Mouse (Mus musculus): ENCODE measurements around the gene Tmem44. TPM values are rescaled to one million over a fixed set of nuclear protein-coding genes. Genes with fewer than 3 reads are reported as not detected.

The Tmem44 gene
- 0.45 TPM in 1 of 2 replicates, not detected in the other for polyA plus RNA-seq (2012; ENCODE audit: insufficient read depth, low replicate concordance)

- H3K4me3 ChIP-seq (replicated peaks), result peak within 1 kb of the TSS; percentile 93
- H3K9me3 ChIP-seq, result peaks cover 34% of the 10 kb centered on the region
- no peak for TF ChIP-seq FLI1 (IDR thresholded peaks at IDR 0.05; ENCODE audit: low read length)
- TF ChIP-seq GATA1 (IDR thresholded peaks at IDR 0.05; ENCODE audit: borderline replicate concordance, low read length), result no peak
- H3K36me3 ChIP-seq (replicated peaks; ENCODE audit: low read length), result no peaks in the 10 kb centered on the region
- peaks cover 26% of the 10 kb centered on the region for H3K4me1 ChIP-seq
- H3K27me3 ChIP-seq (replicated peaks), result peaks cover 72% of the 10 kb centered on the region
Observed at GRCm38 (mm10) chr16:30550748-30551192, at the start of gene Tmem44. Gene Tmem44 (minus strand): TSS chr16:30550842.

GRCm38 (mm10) chr16:30599491-30600268 lies 49.0 kb upstream of the Tmem44 start, which contains the start of gene Fam43a:
Gene Fam43a (plus strand): TSS chr16:30599723.
- peaks cover 82% of the 10 kb centered on the region for H3K4me1 ChIP-seq
- TF ChIP-seq FLI1 (IDR thresholded peaks at IDR 0.05; ENCODE audit: low read length) (no peak), GATA1 (IDR thresholded peaks at IDR 0.05; ENCODE audit: borderline replicate concordance, low read length) (no peak)
- H3K27me3 ChIP-seq (replicated peaks), result peaks cover 7% of the 10 kb centered on the region
- H3K4me3 ChIP-seq (replicated peaks), result peak within 1 kb of the TSS; percentile 98
- peaks cover 34% of the 10 kb centered on the region for H3K36me3 ChIP-seq (replicated peaks; ENCODE audit: low read length)
- no peaks in the 10 kb centered on the region for H3K9me3 ChIP-seq

GRCm38 (mm10) chr16:30596959-30597681 lies 46.5 kb upstream of the Tmem44 start:
- Histone ChIP-seq H3K27me3 (replicated peaks) (peaks cover 7% of the 10 kb centered on the region), H3K9me3 (no peaks in the 10 kb centered on the region), H3K4me1 (peaks cover 64% of the 10 kb centered on the region), H3K4me3 (replicated peaks) (peak overlapping the region; percentile 89), H3K36me3 (replicated peaks; ENCODE audit: low read length) (peaks cover 17% of the 10 kb centered on the region)
- TF ChIP-seq FLI1 (IDR thresholded peaks at IDR 0.05; ENCODE audit: low read length) (no peak), GATA1 (IDR thresholded peaks at IDR 0.05; ENCODE audit: borderline replicate concordance, low read length) (no peak)

- H3K4me1 ChIP-seq, result peaks cover 53% of the 10 kb centered on the region
- peaks cover 7% of the 10 kb centered on the region for H3K27me3 ChIP-seq (replicated peaks)
- no peak overlapping the region for H3K4me3 ChIP-seq (replicated peaks)
- no peak for TF ChIP-seq FLI1 (IDR thresholded peaks at IDR 0.05; ENCODE audit: low read length)
- TF ChIP-seq GATA1 (IDR thresholded peaks at IDR 0.05; ENCODE audit: borderline replicate concordance, low read length), result no peak
- H3K36me3 ChIP-seq (replicated peaks; ENCODE audit: low read length), result peaks cover 6% of the 10 kb centered on the region
- H3K9me3 ChIP-seq, result no peaks in the 10 kb centered on the region
Observed at GRCm38 (mm10) chr16:30595835-30596557, 45.4 kb upstream of the Tmem44 start.

- H3K36me3 ChIP-seq (replicated peaks; ENCODE audit: low read length), result no peaks in the 10 kb centered on the region
- TF ChIP-seq GATA1 (IDR thresholded peaks at IDR 0.05; ENCODE audit: borderline replicate concordance, low read length) (no peak), FLI1 (IDR thresholded peaks at IDR 0.05; ENCODE audit: low read length) (no peak)
- H3K4me3 ChIP-seq (replicated peaks), result no peak overlapping the region
- no peaks in the 10 kb centered on the region for H3K9me3 ChIP-seq
- peaks cover 52% of the 10 kb centered on the region for H3K4me1 ChIP-seq
- peaks cover 4% of the 10 kb centered on the region for H3K27me3 ChIP-seq (replicated peaks)
Observed at GRCm38 (mm10) chr16:30595356-30595755, 44.7 kb upstream of the Tmem44 start.

GRCm38 (mm10) chr16:30591990-30592389 lies 41.3 kb upstream of the Tmem44 start:
- TF ChIP-seq FLI1 (IDR thresholded peaks at IDR 0.05; ENCODE audit: low read length) (no peak), GATA1 (IDR thresholded peaks at IDR 0.05; ENCODE audit: borderline replicate concordance, low read length) (no peak)
- peaks cover 51% of the 10 kb centered on the region for H3K4me1 ChIP-seq
- no peaks in the 10 kb centered on the region for H3K9me3 ChIP-seq
- H3K4me3 ChIP-seq (replicated peaks), result no peak overlapping the region
- no peaks in the 10 kb centered on the region for H3K36me3 ChIP-seq (replicated peaks; ENCODE audit: low read length)
- H3K27me3 ChIP-seq (replicated peaks), result peaks cover 4% of the 10 kb centered on the region

GRCm38 (mm10) chr16:30590264-30591209 lies 39.9 kb upstream of the Tmem44 start:
- no peaks in the 10 kb centered on the region for H3K9me3 ChIP-seq
- TF ChIP-seq GATA1 (IDR thresholded peaks at IDR 0.05; ENCODE audit: borderline replicate concordance, low read length) (no peak), FLI1 (IDR thresholded peaks at IDR 0.05; ENCODE audit: low read length) (no peak)
- peaks cover 3% of the 10 kb centered on the region for H3K36me3 ChIP-seq (replicated peaks; ENCODE audit: low read length)
- H3K4me3 ChIP-seq (replicated peaks), result peak overlapping the region; percentile 29
- peaks cover 3% of the 10 kb centered on the region for H3K27me3 ChIP-seq (replicated peaks)
- peaks cover 47% of the 10 kb centered on the region for H3K4me1 ChIP-seq

GRCm38 (mm10) chr16:30587494-30588327 lies 37.1 kb upstream of the Tmem44 start, which contains the start of gene Lsg1:
Gene Lsg1 (minus strand): TSS chr16:30587592.
- H3K4me1 ChIP-seq, result peaks cover 38% of the 10 kb centered on the region
- H3K36me3 ChIP-seq (replicated peaks; ENCODE audit: low read length), result peaks cover 31% of the 10 kb centered on the region
- H3K9me3 ChIP-seq, result no peaks in the 10 kb centered on the region
- TF ChIP-seq GATA1 (IDR thresholded peaks at IDR 0.05; ENCODE audit: borderline replicate concordance, low read length) (no peak), FLI1 (IDR thresholded peaks at IDR 0.05; ENCODE audit: low read length) (peak; percentile 77; the same call in 1 of the 2 replicates)
- H3K27me3 ChIP-seq (replicated peaks), result no peaks in the 10 kb centered on the region
- H3K4me3 ChIP-seq (replicated peaks), result peak within 1 kb of the TSS; percentile 97

Data from megakaryocyte, embryonic 14.5 days (primary cell).